Mouse (Mus musculus) fat pad, adult 2 months (tissue): ENCODE data around the gene Fam155a.
"Not testable (repeated sequence)": the region's sequence is repeated elsewhere in the genome, so short reads cannot be mapped to it uniquely, and the experiment has no call there.

ENCODE experiments used
- DNase-seq: peaks from one replicate; pipeline ENCODE4 v3.0.0-alpha.2; 2011; ENCODE audit warnings: low read depth, low spot score; ENCODE audit errors: extremely low read depth

The Fam155a gene

DNA sequence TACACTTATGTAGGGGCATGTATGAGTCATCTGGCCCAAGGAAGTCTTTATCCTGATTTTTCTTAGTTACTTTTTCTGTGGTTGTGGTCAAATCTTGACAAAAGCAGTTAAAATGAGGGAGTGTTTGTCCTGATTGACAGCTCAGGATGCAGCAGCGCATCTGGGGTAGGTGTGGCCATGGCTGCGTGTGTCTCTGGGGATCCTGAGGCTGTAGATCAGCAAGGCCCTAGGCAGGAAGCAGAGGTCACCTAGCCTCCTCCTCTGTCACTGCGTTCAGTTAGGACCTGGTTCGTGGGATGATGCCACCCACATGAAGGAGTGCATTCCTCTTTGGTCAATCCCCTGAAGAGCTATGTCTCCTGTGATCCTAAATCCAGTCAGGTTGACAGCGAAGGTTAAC is 362.5 kb downstream of the Fam155a start:
- no peak for DNase-seq

DNA sequence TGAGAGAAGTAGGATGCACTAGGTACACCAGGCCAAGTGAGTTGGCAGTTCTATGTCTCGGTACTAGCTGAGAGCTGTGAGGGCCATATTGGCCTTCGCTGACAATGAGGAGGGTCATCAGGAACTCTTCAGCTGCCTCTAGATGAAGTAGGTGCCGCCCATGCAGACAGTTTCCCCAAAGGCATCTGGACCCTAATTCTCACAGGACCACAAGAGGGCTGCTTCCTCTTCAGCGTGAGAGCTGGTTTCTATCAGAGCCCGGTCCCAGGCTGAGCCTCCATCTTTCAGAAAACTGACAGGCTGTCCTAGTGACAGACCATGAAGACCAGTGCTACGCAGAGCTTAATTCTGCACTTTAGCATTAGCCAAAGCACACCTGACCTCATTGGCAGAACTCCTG is 364.8 kb downstream of the Fam155a start:
- no peak for DNase-seq

DNA sequence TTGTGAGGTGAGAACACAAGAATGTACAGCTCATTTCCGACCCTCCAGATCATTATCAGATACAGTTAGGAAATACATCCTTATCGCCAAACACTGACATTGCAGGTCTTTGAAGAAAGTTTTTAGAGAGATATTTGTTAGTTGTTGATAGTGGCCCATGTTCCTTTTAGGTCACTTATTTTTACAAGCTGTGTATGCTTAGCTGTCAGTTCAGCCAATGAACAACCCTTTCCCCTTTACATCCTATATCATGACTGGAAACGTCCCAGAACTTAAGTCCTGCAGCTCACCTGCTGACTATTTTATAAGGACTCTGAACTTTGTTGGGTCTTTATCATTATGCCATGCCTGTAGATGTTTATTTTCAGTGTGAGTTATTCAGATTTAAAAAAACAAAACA is 366.3 kb downstream of the Fam155a start:
- DNase-seq = no peak

DNA sequence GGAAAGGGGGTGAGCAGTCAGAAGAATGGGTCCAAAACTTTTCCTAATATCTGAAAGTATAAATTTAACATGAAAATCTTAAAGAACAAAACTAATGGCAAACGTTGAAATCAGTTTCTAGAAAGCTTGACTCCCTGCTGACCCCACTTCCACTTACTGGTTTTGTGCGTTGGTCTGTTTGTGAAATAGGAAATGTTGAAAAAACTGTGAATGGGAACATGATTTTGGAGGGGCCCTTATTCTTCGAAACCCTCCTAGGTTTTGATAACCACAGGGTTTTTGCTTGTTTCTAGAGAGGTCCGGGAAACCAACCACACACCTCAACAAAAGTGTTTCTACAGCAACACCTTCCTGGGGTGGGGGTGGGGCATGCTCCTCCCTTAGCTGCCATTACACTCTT is 368.6 kb downstream of the Fam155a start:
- no peak for DNase-seq

DNA sequence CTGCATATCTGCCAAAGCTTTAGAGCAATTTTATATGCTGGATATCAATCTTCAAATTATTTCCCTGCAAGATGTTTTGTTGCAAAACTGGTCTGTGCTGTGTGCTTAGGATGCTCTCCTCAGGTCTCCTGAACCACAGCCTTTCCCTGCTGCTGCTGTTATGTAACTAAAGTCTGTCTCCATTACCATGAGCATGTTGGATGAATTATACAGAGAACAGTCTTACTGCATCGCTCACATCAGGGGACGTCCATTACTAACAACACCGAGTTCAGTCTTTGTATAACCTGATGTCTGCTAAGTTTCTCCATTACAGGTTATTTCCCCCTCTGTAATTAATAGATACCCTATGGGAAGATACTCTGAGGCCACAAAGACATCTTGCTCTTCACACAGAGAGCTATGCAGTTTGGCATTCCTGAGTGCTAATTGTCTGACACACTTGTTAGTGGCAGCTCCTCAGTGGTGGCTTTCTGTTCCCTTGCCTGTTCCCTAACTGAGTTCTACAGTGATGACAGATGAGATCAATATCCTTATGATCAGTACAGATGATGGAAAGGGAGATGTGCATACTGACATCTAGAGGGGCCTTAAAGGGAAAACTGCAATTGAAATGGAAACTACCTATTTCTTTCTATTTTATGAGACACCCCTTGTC is 372.2 kb downstream of the Fam155a start:
- no peak for DNase-seq

DNA sequence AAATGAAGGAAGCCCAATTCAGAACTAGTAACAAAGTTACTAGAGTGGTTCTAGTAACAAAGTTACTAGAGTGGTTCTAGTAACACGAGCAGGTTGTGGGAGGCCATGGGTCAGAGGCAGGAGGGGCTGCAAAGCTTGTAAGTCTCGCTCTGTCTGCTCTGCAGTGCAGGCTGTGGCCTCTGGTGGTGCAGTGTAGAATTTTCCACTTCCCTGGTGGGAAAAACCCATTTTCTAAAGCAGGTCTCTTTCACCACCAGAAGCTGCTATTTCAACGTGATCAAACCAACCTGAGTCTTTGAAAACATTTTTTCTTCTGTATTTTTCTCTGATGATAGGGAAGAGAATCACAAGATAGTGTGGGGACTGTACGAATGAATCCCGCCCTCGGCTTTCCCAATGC is 372.9 kb downstream of the Fam155a start:
- no peak for DNase-seq

DNA sequence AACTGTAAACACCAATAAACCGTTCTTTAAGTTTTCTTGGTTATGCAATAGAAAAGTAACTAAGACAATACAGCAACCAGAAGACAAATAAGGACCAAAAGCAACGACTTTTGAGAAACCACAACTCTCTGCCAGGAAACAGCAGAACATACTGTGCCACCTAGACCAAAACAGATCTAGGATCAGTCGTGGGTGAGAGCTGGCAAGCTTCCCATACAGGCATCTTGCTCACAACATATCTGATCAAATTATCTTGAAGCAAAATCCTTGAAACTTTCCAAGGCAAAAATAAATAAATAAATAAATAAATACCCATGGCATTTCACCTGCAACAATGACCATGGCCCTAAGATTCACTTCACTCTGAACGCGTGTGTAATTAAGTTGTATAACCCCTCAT is 376.3 kb downstream of the Fam155a start:
- DNase-seq = no peak

DNA sequence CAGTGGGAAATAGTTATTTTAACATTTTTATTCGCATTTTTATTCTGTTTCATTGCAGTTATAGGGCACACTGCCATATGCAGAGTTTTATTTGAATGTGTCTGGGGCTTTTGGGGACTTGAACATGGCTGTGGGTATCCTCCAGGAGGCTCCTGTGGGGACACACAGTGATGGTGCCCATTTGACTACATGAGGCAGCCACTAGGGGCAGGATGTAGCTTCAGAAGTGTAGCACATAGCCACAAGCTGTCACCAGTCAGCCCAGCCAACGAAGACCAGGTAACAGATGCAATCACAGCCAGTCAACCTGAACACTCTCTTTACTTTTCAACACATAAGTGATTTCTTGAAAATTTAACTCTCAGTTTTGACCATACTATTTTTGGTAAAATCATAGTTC is 377.7 kb downstream of the Fam155a start:
- no peak for DNase-seq

DNA sequence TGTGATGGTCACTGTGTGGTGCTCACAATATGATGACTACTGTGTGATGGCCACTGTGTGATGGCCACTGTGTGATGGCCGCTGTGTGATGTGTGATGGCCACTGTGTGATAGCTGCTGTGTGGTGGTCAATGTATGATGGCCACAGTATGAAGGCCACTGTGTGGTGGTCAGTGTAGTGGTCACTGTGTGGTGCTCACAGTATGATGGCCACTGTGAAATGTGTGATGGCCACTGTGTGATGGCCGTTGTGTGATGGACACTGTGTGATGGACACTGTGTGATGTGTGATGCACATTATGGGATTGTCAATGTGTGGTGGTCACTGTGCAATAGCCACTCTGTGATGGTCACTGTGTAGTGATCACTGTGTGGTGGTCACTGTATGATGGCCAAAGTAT is 380.7 kb downstream of the Fam155a start:
- not testable (repeated sequence) for DNase-seq

DNA sequence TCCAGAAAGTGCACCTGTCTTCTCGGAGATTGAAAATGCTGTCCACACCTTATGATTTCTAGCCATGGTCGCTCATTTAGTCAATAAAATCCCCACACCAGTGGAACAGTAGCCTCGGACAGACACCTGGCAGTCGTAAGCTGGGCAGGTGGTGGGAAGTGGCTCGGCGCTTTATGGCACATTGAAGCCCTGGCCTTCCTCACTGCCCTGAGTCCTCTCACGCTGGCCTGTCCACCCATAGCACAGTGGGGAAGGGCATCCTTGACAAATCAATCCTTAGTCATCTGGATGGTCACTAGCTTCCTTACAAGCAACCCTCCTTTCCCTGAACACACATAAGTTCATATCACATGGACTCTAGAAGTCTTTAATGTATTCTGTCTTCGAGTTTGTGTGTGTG is 401.8 kb downstream of the Fam155a start:
- DNase-seq = no peak

DNA sequence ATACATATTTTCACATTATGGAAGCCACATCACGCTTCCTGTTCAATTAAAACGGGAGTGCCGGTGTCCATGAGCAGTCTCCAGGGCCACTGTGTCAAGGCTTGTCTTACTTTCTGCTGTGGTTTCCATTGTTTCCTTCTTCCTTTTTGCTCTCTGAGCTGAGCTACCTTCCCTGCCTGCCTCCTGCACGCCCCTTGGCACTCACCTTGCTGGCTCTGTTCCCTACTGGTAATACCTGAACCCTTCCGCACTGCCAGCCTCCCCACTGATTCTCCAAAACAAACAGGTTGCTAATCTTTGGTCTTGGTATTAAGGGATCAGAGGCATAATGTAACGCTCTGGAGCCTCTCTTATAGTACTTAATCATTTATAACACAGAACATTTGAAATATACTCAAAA is 403.2 kb downstream of the Fam155a start:
- no peak for DNase-seq

DNA sequence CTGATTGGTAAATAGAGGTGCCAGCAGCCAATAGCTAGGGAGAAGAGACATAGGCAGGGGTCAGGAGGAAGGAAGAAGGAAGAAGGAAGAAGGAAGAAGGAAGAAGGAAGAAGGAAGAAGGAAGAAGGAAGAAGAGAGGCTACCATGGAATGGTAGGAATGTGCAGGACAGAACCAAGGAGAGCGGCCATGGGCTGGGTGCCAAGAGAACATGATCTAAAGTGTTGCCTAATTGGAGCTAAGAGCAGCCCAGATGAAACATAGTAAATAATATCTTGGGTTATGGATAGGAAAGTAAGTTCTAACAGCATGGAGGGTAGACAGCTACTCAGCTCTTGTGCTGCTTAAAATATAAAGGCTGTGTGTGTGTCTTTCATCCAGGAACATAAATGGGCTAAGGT is 405.6 kb downstream of the Fam155a start:
- DNase-seq = no peak

DNA sequence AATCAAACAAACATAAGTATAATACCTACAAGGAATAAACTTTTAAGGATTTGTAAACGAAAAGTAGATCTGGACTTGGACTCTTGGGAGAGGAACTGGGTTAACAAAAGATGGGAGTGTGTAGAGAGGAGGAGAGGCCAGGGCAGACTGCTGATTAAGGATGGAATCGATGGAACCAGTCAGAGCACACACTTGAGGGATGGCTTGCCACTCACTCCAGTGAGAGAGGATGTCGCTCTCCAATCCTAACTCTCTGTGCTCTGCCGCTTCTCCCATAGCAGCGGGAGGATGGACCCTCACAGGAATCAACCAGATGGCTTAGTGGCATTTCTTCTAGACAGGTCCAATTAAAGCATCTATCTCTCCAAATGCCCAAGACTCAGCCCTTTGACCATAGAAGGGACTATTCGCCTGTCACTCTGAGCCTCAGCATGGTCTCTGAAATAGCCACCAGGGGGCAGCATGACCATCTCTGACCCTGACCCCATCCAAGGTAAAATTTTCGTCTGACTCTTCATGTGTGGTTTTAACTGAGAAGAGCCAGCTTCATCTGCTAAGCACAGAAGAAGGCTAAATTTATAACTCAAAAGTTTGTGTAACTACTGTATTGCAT is 422.3 kb downstream of the Fam155a start:
- no peak for DNase-seq

DNA sequence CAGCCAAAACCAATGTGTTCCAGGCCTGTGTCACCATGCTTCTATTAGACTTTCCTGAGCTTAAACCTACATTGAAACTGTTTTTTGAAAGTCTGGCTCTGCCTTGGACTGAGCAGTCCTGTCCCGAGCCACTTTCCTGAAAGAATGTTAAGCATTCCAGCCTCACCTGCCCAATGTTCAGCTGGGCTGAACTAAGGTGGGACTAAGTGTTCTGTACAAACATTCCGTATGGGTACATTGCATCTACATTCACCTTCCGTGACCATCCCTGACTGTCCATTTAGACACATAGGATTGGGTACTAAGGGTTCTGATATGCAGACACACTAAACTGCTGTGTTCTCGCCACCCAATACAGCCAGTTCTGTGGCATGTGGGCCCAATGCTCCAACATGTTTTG is 423.8 kb downstream of the Fam155a start:
- no peak for DNase-seq

DNA sequence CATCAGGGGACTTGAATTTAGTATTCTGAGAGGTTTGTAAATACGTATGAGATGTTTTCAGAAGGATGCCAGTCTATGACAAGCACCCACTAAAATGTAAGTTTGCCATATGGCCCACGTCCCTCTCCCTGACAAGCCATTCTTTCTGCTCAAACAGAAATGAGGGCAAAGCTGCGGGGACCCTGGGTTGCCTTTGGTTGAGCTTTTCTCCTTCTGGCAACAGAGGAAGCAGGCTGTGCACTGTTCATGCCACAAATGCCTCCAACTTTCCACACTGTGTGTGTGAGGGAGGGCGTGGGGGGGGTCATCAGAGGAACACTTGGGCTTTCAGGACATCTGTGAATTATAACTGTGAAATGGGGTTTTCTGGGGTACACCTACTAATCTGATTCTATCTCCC is 426.8 kb downstream of the Fam155a start:
- no peak for DNase-seq

DNA sequence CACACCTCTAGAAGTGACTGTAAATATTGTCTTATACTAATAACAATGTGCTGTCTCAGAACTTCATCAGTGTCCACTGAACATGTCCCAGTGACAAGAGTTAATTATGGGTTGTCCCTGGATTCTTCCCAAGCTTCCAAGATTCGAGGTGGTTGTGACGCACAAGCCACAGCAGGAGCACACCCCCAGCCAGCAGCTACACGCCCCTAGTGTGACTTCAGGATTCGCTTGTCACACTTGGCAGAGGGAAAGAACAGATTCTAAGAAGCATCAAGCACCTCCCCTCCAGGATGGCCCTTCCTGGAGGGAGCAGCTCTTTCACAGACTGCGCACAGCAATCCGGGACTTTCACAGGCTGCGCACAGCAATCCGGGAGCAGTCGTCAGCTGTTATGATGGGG is 428.0 kb downstream of the Fam155a start:
- no peak for DNase-seq

DNA sequence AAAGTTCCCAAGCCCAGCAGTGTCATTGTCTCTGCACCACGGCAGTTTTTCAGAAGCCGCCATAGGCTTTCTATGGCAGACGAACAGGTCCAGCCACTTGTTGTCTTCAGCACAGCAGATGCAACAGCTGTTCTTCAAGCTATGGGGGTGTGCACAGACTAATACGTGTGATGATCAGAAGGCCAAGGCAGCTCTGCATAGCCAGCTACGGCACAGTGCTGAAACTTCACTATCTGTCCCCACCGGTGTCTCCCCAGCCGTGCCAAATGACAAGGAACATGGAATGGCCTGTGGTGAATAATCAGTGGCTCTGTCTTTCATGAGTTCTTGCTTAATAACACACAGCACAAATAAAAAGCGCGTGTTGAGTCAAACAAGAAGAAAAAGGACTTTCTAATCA is 428.4 kb downstream of the Fam155a start:
- DNase-seq = no peak

DNA sequence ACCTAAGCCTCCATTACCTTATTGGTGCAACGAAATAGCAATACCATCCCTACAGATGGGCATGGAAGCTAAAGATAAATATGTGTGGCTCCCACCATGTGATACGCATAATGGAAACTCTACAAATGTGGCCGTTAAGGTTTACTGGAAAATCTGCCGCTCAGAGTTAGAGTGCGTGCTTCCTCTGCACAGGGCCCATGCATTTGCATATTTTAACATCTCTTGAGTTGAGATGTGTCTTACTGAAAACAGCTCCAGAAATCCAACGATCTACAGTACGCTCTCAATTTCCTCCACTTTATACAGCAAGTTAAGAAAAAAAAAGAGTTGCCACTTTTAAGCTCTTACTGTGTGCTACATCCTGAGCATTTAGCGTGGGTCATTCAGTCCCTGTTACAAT is 433.1 kb downstream of the Fam155a start:
- no peak for DNase-seq

DNA sequence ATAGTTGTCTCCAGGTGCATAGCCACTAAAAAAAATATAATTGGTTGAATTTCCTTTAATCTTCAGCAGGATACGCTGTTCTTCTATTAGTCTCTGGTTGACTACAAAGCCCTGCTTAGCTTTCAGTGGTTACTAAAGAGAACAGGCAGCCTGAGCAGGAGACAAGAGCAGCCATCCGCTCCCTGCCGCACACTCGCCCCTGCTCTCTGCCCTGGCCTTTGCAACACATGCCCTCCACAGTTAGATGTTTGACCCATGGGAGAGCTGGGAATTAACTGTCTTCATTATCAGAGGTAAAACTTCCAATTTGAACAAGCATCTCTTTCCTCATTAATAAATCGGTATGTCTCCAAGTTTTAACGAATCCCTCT is 435.0 kb downstream of the Fam155a start:
- no peak for DNase-seq

DNA sequence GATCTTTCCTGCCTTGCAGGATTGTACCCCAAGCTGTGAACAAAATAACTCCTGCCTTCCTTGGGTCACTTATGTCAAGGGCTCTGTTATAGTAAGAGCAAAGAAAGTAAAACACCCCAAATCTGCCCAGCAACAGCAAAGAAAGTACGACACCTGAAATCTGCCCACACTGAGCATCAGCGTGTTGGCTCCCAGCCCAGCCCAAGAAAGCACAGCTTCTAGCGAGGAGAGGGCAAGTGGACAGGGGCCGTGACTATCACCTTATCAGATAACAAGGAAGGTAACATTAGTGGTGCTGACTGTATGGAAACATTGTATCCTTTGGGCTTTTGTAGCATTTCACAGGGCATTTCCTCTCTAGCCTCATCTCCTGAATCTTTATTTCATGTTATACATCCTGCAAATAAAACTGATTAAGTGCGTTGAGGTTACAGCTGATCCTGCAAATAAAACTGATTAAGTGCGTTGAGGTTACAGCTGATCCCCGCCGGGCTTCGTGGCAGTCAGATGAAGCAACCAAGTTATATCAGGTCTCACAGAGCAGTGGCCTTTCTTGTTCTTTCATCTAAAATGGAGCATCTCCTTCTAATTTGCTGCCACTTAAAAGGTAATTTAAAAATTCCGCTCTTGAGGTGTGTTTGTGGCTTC is 435.6 kb downstream of the Fam155a start:
- no peak for DNase-seq

DNA sequence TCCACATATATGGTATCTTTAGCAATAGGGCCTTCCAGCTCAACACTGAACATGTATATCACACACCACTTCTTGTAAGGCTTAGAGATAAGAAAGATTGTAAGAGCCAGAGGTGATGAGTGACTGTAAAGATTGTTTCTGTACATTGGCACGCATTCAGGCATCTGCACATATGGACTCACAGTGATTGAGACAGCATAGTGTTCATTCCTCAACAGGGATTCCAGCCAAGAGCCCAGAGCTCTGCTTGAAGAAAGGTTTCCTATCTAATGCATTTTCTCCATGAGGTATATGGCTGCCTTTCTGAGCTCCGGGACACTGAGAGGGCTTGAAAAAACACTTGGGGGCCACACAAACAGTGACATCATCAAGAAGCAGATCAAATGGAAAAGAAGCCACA is 438.2 kb downstream of the Fam155a start:
- no peak for DNase-seq

DNA sequence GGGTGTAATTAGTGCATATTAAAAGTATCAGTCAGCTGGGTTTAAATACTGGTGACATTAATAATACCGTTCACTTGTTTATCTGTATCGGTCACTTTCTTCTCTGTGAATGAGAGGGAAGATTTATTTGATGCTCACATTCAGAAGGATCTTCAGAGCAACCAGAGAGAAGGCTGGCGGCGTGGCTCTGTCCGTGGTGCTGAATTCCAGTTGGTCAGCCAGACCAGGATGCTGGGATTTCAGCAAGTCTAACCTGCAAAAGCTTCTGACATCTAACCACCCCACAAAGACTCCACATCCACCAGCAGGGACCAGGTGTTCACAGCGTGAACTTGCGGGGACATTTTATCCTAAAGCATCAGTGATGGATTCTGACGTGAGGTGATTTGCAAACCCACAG is 461.5 kb downstream of the Fam155a start:
- DNase-seq = no peak
